Mouse (Mus musculus): ENCODE measurements around the gene Hoxb8. TPM values are rescaled to one million over a fixed set of nuclear protein-coding genes. Genes with fewer than 3 reads are reported as not detected.
A peak's percentile ranks its signal among the peaks of the same experiment; 100 is the strongest.

The Hoxb8 gene
- polyA plus RNA-seq, 1 experiment, result not detected

- Histone ChIP-seq H3K4me1 (ENCODE audit: control insufficient read depth, insufficient read depth, low read length) (no peaks in the 10 kb centered on the region), H3K4me3 (ENCODE audit: insufficient read depth, low read length) (no peak overlapping the region), H3K27ac (ENCODE audit: insufficient read depth, low read depth, low read length) (no peak overlapping the region)
- TF ChIP-seq POLR2A (IDR thresholded peaks at IDR 0.05; ENCODE audit: borderline replicate concordance, low read depth, low read length), result no peak
- 0 out of 2 replicates have a peak, but pooled peaks have one; percentile 8 for TF ChIP-seq CTCF (IDR thresholded peaks at IDR 0.05; ENCODE audit: low read depth, low read length)
Observed at GRCm38 (mm10) chr11:96277151-96278044, 4.3 kb upstream of the Hoxb8 start.

GRCm38 (mm10) chr11:96278324-96278723, 3.4 kb upstream of the Hoxb8 start:
- H3K27ac ChIP-seq (ENCODE audit: insufficient read depth, low read depth, low read length), result no peak overlapping the region
- no peak for TF ChIP-seq POLR2A (IDR thresholded peaks at IDR 0.05; ENCODE audit: borderline replicate concordance, low read depth, low read length)
- TF ChIP-seq CTCF (IDR thresholded peaks at IDR 0.05; ENCODE audit: low read depth, low read length), result no peak
- H3K4me3 ChIP-seq (ENCODE audit: insufficient read depth, low read length), result no peak overlapping the region
- no peaks in the 10 kb centered on the region for H3K4me1 ChIP-seq (ENCODE audit: control insufficient read depth, insufficient read depth, low read length)

GRCm38 (mm10) chr11:96278773-96279172, 2.9 kb upstream of the Hoxb8 start:
- Histone ChIP-seq H3K27ac (ENCODE audit: insufficient read depth, low read depth, low read length) (no peak overlapping the region), H3K4me3 (ENCODE audit: insufficient read depth, low read length) (no peak overlapping the region), H3K4me1 (ENCODE audit: control insufficient read depth, insufficient read depth, low read length) (no peaks in the 10 kb centered on the region)
- TF ChIP-seq CTCF (IDR thresholded peaks at IDR 0.05; ENCODE audit: low read depth, low read length) (peak; percentile 79), POLR2A (IDR thresholded peaks at IDR 0.05; ENCODE audit: borderline replicate concordance, low read depth, low read length) (no peak)

GRCm38 (mm10) chr11:96279421-96280233, 2.1 kb upstream of the Hoxb8 start:
- H3K27ac ChIP-seq (ENCODE audit: insufficient read depth, low read depth, low read length), result no peak overlapping the region
- 0 out of 2 replicates have a peak, but pooled peaks cover 1% of the 10 kb centered on the region for H3K4me1 ChIP-seq (ENCODE audit: control insufficient read depth, insufficient read depth, low read length)
- H3K4me3 ChIP-seq (ENCODE audit: insufficient read depth, low read length), result no peak overlapping the region
- TF ChIP-seq CTCF (IDR thresholded peaks at IDR 0.05; ENCODE audit: low read depth, low read length), result no peak
- no peak for TF ChIP-seq POLR2A (IDR thresholded peaks at IDR 0.05; ENCODE audit: borderline replicate concordance, low read depth, low read length)

GRCm38 (mm10) chr11:96280399-96281378, 1.0 kb upstream of the Hoxb8 start:
- H3K27ac ChIP-seq (ENCODE audit: insufficient read depth, low read depth, low read length), result no peak overlapping the region
- H3K4me3 ChIP-seq (ENCODE audit: insufficient read depth, low read length), result no peak overlapping the region
- 0 out of 2 replicates have a peak, but pooled peaks cover 2% of the 10 kb centered on the region for H3K4me1 ChIP-seq (ENCODE audit: control insufficient read depth, insufficient read depth, low read length)
- TF ChIP-seq POLR2A (IDR thresholded peaks at IDR 0.05; ENCODE audit: borderline replicate concordance, low read depth, low read length), result no peak
- no peak for TF ChIP-seq CTCF (IDR thresholded peaks at IDR 0.05; ENCODE audit: low read depth, low read length)

GRCm38 (mm10) chr11:96281396-96281795, 309 bp upstream of the Hoxb8 start:
- no peak overlapping the region for H3K4me3 ChIP-seq (ENCODE audit: insufficient read depth, low read length)
- no peak for TF ChIP-seq POLR2A (IDR thresholded peaks at IDR 0.05; ENCODE audit: borderline replicate concordance, low read depth, low read length)
- TF ChIP-seq CTCF (IDR thresholded peaks at IDR 0.05; ENCODE audit: low read depth, low read length), result no peak
- peaks cover 4% of the 10 kb centered on the region; the same call in 1 of the 2 replicates for H3K4me1 ChIP-seq (ENCODE audit: control insufficient read depth, insufficient read depth, low read length)
- H3K27ac ChIP-seq (ENCODE audit: insufficient read depth, low read depth, low read length), result no peak overlapping the region

GRCm38 (mm10) chr11:96282795-96283430, 1.2 kb downstream of the Hoxb8 start:
- H3K4me1 ChIP-seq (ENCODE audit: control insufficient read depth, insufficient read depth, low read length), result peaks cover 5% of the 10 kb centered on the region; the same call in 1 of the 2 replicates
- H3K4me3 ChIP-seq (ENCODE audit: insufficient read depth, low read length), result no peak overlapping the region
- TF ChIP-seq CTCF (IDR thresholded peaks at IDR 0.05; ENCODE audit: low read depth, low read length), result no peak
- no peak for TF ChIP-seq POLR2A (IDR thresholded peaks at IDR 0.05; ENCODE audit: borderline replicate concordance, low read depth, low read length)
- no peak overlapping the region for H3K27ac ChIP-seq (ENCODE audit: insufficient read depth, low read depth, low read length)

GRCm38 (mm10) chr11:96284041-96284749, 2.5 kb downstream of the Hoxb8 start:
- Histone ChIP-seq H3K4me3 (ENCODE audit: insufficient read depth, low read length) (peak overlapping the region; percentile 30), H3K27ac (ENCODE audit: insufficient read depth, low read depth, low read length) (no peak overlapping the region), H3K4me1 (ENCODE audit: control insufficient read depth, insufficient read depth, low read length) (peaks cover 5% of the 10 kb centered on the region; the same call in 1 of the 2 replicates)
- TF ChIP-seq CTCF (IDR thresholded peaks at IDR 0.05; ENCODE audit: low read depth, low read length) (no peak), POLR2A (IDR thresholded peaks at IDR 0.05; ENCODE audit: borderline replicate concordance, low read depth, low read length) (no peak)
